Mouse (Mus musculus): ENCODE results near the gene Anapc2.

DNA sequence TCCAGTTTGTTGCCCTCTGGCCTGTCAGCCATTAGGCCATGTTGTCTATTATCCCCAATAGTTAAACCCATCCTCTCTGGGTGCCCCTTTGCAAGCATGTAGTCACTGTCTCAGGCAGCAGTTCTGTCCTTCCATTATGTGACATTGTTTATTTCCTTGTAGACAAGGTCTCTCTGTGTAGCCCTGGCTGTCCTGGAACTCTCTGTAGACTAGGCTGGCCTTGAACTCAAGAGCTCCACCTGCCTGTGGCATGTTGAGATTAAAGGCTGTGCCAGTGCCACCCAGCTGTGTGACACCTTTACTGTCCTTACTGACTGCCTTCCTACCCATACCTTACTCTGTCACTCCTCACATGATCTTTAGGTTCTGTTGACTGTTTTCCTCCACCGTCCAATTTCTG lies 19.9 kb upstream of the Anapc2 start:
- TF ChIP-seq CTCF (IDR thresholded peaks at IDR 0.05; ENCODE audit: low read depth, low read length) (peak; percentile 52), POLR2A (IDR thresholded peaks at IDR 0.05; ENCODE audit: insufficient read depth, low read length) (no peak)
